Mouse (Mus musculus) hindbrain, embryonic 12.5 days (tissue): ENCODE data around the gene Slc1a6. TPM values are rescaled to one million over a fixed set of nuclear protein-coding genes. Genes with fewer than 3 reads are reported as not detected.
"Not testable (repeated sequence)": the region's sequence is repeated elsewhere in the genome, so short reads cannot be mapped to it uniquely, and the experiment has no call there.

Experiments
- ATAC-seq: fragments of 200-750 bp; cut with Nextera tagmentation; 2 replicates; pipeline ENCODE4 v1.8.0; 2017; ENCODE audit warnings: moderate TSS enrichment; ENCODE audit not compliant: low FRiP score
- H3K27ac ChIP-seq: fragments of 300-500 bp; sonication (generic); 2 replicates; pipeline ENCODE4 v1.5.1; 2016; ENCODE audit warnings: mild to moderate bottlenecking
- H3K27me3 ChIP-seq: fragments of 300-500 bp; sonication (generic); 2 replicates; pipeline ENCODE4 v1.6.1; 2016; ENCODE audit warnings: mild to moderate bottlenecking
- H3K36me3 ChIP-seq: fragments of 300-500 bp; sonication (generic); 2 replicates; pipeline ENCODE4 v1.6.1; 2016; ENCODE audit warnings: mild to moderate bottlenecking
- H3K4me1 ChIP-seq: fragments of 300-500 bp; sonication (generic); 2 replicates; pipeline ENCODE4 v1.6.1; 2016
- H3K4me2 ChIP-seq: fragments of 300-500 bp; sonication (generic); replicated peaks from 2 replicates; pipeline ENCODE4 v1.6.1; 2016; ENCODE audit warnings: mild to moderate bottlenecking
- H3K4me3 ChIP-seq: fragments of 300-500 bp; sonication (generic); 2 replicates; pipeline ENCODE4 v1.5.1; 2016; ENCODE audit warnings: mild to moderate bottlenecking
- H3K9ac ChIP-seq: fragments of 300-500 bp; sonication (generic); 2 replicates; pipeline ENCODE4 v1.6.1; 2016; ENCODE audit warnings: mild to moderate bottlenecking, moderate library complexity
- H3K9me3 ChIP-seq: fragments of 300-500 bp; sonication (generic); replicated peaks from 2 replicates; pipeline ENCODE4 v1.6.1; 2016; ENCODE audit warnings: mild to moderate bottlenecking
- WGBS: fragments of 180-500 bp; shearing (Covaris S2); methylation state at CpG from one replicate; pipeline ENCODE4 v1.1.7; 2016; 5-methylcytosine and 5-hydroxymethylcytosine counted together
- polyA plus RNA-seq: library from polyadenylated mRNA; unstranded; fragments of >200 nt; fragmentation: Nextera tagmentation; extraction: Ambion mirVana; gene quantifications from 2 replicates; pipeline ENCODE4 v1.2.1, GENCODE M21; 2016

Gene Slc1a6
- polyA plus RNA-seq, 1 experiment from 2014 or later, result 2.0 TPM

DNA sequence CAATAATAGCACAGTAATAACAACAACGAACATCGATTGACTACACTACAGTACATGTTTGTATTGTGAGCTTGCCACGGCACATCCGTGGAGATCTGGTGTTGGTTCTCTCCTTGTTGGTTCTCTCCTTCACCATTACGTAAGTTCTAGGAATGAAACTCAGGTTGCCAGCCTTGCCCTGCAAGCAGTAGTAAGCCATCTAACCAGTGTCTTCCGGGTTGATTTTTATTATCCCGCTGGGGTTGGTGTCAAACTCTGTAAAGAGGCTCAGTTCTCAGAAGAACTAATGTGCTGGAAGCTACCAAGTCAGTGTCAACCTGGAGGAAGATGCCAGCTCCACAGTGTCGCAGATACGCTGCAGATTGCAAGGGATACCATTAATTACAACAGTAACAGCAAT is 769 bp upstream of the Slc1a6 start:
- peak overlapping the region; percentile 99 for H3K4me2 ChIP-seq
- H3K9ac ChIP-seq, result no peak overlapping the region
- H3K27me3 ChIP-seq, result peaks cover 8% of the 10 kb centered on the region; the same call in 1 of the 2 replicates
- peaks cover 13% of the 10 kb centered on the region for H3K4me1 ChIP-seq
- ATAC-seq, result no peak
- H3K4me3 ChIP-seq, result peak overlapping the region; percentile 57
- no peaks in the 10 kb centered on the region for H3K36me3 ChIP-seq
- H3K9me3 ChIP-seq, result no peaks in the 10 kb centered on the region
- 62% methylated on average over 9 of the region's 9 CpGs for WGBS
- H3K27ac ChIP-seq, result no peak overlapping the region

DNA sequence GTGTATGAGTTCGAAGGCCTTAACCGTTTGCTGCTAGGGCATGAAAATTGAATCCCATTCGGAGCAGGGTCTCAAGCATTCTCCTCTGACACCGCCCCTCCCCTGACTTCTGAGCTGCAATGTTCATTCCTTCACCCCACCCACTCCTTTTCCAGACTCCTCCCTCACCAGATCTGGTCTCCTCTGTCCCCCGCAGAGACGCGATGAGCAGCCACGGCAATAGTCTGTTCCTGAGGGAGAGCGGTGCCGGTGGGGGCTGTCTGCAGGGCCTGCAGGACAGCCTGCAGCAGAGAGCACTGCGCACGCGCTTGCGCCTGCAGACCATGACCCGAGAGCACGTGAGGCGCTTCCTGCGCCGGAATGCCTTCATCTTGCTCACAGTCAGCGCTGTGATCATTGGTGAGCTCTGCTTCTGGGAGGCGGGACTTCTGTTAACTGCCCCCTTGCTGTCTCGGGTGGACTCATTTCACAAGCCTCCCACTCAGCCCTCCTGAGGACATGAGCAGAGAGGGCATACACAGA is 7.3 kb downstream of the Slc1a6 start:
- H3K9ac ChIP-seq, result peak overlapping the region; percentile 63
- H3K27me3 ChIP-seq, result no peaks in the 10 kb centered on the region
- H3K4me1 ChIP-seq, result peaks cover 4% of the 10 kb centered on the region; the same call in 1 of the 2 replicates
- peak; percentile 95 for ATAC-seq
- no peaks in the 10 kb centered on the region for H3K9me3 ChIP-seq
- H3K4me3 ChIP-seq, result peak overlapping the region; percentile 46
- H3K36me3 ChIP-seq, result no peaks in the 10 kb centered on the region
- peak overlapping the region; percentile 78 for H3K27ac ChIP-seq
- peak overlapping the region; percentile 64 for H3K4me2 ChIP-seq
- WGBS, result 5% methylated on average over 22 of the region's 22 CpGs

DNA sequence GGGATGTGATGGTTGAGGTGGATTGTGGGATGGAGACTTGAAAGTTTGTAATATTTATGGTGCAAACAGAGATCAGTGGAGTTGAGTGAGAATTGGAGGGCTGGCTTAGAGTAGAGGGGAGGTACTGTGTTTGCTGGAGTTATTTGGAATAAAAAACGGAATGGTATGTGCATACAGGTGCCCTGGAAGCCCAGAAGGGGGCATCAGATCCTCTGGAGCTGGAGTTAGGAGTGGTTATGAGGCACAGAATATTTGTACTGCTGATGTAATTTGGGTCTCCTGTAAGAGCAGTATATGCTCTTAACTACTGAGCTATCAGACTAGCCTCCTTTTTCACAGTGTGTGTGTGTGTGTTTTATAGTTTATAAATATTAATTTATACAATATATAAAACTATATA is 10.3 kb downstream of the Slc1a6 start:
- ATAC-seq, result no peak
- H3K27me3 ChIP-seq, result no peaks in the 10 kb centered on the region
- H3K4me2 ChIP-seq, result no peak overlapping the region
- peaks cover 4% of the 10 kb centered on the region; the same call in 1 of the 2 replicates for H3K4me1 ChIP-seq
- no peak overlapping the region for H3K9ac ChIP-seq
- no peak overlapping the region for H3K27ac ChIP-seq
- no peaks in the 10 kb centered on the region for H3K9me3 ChIP-seq
- H3K36me3 ChIP-seq, result no peaks in the 10 kb centered on the region
- no peak overlapping the region for H3K4me3 ChIP-seq
- WGBS, result 35% methylated on average over 1 of the region's 1 CpGs

DNA sequence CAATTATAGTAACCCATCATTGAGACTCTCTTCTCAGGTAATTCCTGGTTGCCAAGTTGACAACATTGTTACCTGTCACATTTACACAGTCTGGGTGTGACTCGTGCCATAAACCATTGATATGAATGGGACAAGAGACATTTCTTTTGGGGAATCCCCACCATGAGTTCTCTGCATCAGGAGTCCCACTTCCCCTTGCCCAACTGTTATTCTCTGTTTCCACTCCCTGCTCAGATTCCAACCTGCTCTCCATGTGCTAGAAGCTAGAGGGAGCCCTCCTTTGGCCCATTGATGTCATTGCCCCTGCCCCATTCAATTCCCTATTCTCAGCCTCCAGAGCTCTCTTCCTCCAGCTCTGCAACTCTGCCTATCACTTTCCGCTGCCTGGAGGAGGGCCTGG is 21.2 kb downstream of the Slc1a6 start:
- Histone ChIP-seq H3K9ac (no peak overlapping the region), H3K36me3 (no peaks in the 10 kb centered on the region), H3K9me3 (no peaks in the 10 kb centered on the region), H3K27me3 (no peaks in the 10 kb centered on the region), H3K4me2 (no peak overlapping the region), H3K4me3 (no peak overlapping the region), H3K27ac (no peak overlapping the region), H3K4me1 (no peaks in the 10 kb centered on the region)
- no peak for ATAC-seq
- 74% methylated on average over 2 of the region's 2 CpGs for WGBS

DNA sequence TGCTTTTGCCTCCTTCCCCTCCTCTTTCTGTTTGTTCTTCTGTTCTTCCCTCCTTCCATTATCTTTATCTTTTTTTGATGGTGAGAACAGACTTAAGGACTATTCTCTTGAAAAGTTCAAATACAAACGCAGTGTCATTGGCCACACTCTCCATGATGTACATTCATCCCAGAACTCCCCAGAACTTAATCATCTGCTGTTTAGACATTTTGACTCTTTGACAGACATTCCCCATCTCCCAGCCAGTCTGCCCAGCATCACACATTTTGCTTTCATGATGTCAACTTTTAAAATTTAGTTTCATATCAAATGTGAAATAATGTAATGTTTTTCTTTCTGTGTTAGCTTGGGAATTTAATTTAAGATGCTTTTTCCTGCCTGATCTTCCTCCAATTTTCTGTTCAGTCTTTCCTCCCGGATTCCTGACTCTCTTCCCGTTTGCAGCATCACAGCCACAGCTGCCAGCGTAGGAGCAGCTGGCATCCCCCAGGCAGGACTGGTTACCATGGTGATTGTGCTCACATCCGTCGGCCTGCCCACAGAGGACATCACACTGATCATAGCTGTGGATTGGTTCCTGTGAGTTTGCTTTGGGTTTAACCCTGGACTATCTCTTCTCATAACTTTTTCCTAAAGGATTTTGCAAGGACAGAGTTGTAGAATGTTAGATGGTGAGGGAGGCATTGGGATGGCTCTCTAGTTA is 32.2 kb downstream of the Slc1a6 start:
- H3K4me1 ChIP-seq, result no peaks in the 10 kb centered on the region
- WGBS, result 48% methylated on average over 6 of the region's 6 CpGs
- H3K4me2 ChIP-seq, result no peak overlapping the region
- H3K27me3 ChIP-seq, result no peaks in the 10 kb centered on the region
- peak; percentile 89 for ATAC-seq
- no peaks in the 10 kb centered on the region for H3K36me3 ChIP-seq
- H3K9me3 ChIP-seq, result no peaks in the 10 kb centered on the region
- no peak overlapping the region for H3K4me3 ChIP-seq
- H3K9ac ChIP-seq, result no peak overlapping the region
- no peak overlapping the region for H3K27ac ChIP-seq

DNA sequence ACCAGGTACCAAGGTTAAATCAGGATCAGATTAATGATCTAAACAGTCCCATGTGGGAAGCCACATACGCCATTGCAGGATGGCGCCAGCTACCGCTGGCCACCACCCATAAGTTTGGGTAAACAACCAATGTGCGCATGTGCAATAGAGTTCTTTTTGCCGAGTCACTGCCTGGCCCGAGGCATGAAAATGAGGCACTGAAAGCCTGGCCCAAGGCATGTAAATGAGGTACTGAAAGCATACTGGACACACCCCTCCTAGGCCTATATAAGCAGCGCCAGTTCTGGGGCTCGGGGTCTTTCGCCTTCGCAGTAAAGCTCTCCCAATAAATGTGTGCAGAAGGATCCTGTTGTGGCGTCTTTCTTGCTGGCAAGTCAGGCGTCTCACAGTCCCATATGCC is 60.2 kb downstream of the Slc1a6 start:
- not testable (repeated sequence) for H3K4me2 ChIP-seq, H3K27ac ChIP-seq, H3K9me3 ChIP-seq, H3K9ac ChIP-seq, H3K4me3 ChIP-seq, ATAC-seq, H3K27me3 ChIP-seq, H3K36me3 ChIP-seq, H3K4me1 ChIP-seq
- WGBS, result 93% methylated on average over 12 of the region's 12 CpGs

DNA sequence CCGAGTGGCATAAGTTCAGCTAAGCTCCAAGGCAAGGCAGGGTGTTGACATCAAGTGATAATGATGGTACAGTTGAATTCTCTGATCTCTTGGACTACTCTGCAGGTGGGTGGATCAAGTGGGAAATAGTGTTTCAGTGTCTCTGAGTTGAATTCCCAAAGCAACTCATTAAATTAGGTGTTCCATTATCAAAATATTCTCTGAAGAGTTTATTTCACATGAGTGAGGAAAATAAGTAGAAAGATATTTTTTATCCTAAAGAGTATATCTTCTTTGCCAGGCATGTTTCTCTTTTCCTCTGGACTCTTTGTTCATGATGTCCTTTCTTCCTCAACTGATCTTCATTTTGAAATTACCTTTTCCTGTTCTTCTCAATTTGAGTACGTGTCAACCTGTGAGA is 71.8 kb downstream of the Slc1a6 start, which contains the start of gene Olfr1356:
TSS of gene Olfr1356 (minus strand) at position 101 of the 400 bp plus-strand sequence.
- no peak within 1 kb of the TSS for H3K4me2 ChIP-seq
- no peaks in the 10 kb centered on the region for H3K27me3 ChIP-seq
- ATAC-seq, result no peak
- WGBS, result 89% methylated on average over 2 of the region's 2 CpGs
- H3K27ac ChIP-seq, result no peak within 1 kb of the TSS
- no peak within 1 kb of the TSS for H3K9ac ChIP-seq
- H3K4me3 ChIP-seq, result no peak within 1 kb of the TSS
- H3K9me3 ChIP-seq, result no peaks in the 10 kb centered on the region
- no peaks in the 10 kb centered on the region for H3K4me1 ChIP-seq
- no peaks in the 10 kb centered on the region for H3K36me3 ChIP-seq

Other genes with a start within 250 kb of the Slc1a6 start
- gene Ilvbl, start 206.2 kb upstream of the Slc1a6 start, polyA plus RNA-seq, result 45.0 and 51.6 TPM in 2 replicates
- 9.2 and 10.8 TPM in 2 replicates for gene Syde1, start 188.5 kb upstream of the Slc1a6 start, polyA plus RNA-seq
- not detected in 2 replicates for gene Olfr1357, start 162.4 kb upstream of the Slc1a6 start, polyA plus RNA-seq
- 0.13 TPM in 1 of 2 replicates, not detected in the other for gene Casp14, start 62.2 kb upstream of the Slc1a6 start, polyA plus RNA-seq
- gene Ccdc105, start 27.4 kb upstream of the Slc1a6 start, polyA plus RNA-seq, result 0.17 and 0.31 TPM in 2 replicates
- not detected in 2 replicates for gene Olfr1356, start 71.7 kb downstream of the Slc1a6 start, polyA plus RNA-seq
- gene Olfr1355, start 95.0 kb downstream of the Slc1a6 start, polyA plus RNA-seq, result not detected in 2 replicates
- not detected in 2 replicates for gene Olfr1354, start 132.7 kb downstream of the Slc1a6 start, polyA plus RNA-seq
- not detected in 2 replicates for gene Olfr8, start 170.1 kb downstream of the Slc1a6 start, polyA plus RNA-seq
- not detected in 2 replicates for gene Olfr1353, start 182.8 kb downstream of the Slc1a6 start, polyA plus RNA-seq
- not detected in 2 replicates for gene Olfr1352, start 200.6 kb downstream of the Slc1a6 start, polyA plus RNA-seq
- gene Olfr1351, start 232.0 kb downstream of the Slc1a6 start, polyA plus RNA-seq, result not detected in 2 replicates
- gene Olfr57, start 248.2 kb downstream of the Slc1a6 start, polyA plus RNA-seq, result 0.34 TPM in 1 of 2 replicates, not detected in the other